Mouse (Mus musculus): ENCODE results near the gene Kbtbd12. TPM values are rescaled to one million over a fixed set of nuclear protein-coding genes. Genes with fewer than 3 reads are reported as not detected.

Gene Kbtbd12
- 10 to 100 TPM; 56.2 to 78.7 TPM for total RNA-seq (2021)
- long read RNA-seq, experiment 1, partial matches to known transcripts = 14 of 23 reads
- long read RNA-seq, experiment 1, other reads (novel, unspliced or antisense) = 8 of 23 reads
- long read RNA-seq, experiment 2, full-length matches to known transcripts = 10 of 40 reads
- long read RNA-seq, experiment 2, partial matches to known transcripts = 5 of 40 reads
- long read RNA-seq, experiment 2, other reads (novel, unspliced or antisense) = 25 of 40 reads

- no peak for DNase-seq
These were observed at the start of gene Kbtbd12 for GRCm38 (mm10) chr6:88637611-88638301. Kbtbd12 (minus strand) TSS chr6:88637950.

DNA sequence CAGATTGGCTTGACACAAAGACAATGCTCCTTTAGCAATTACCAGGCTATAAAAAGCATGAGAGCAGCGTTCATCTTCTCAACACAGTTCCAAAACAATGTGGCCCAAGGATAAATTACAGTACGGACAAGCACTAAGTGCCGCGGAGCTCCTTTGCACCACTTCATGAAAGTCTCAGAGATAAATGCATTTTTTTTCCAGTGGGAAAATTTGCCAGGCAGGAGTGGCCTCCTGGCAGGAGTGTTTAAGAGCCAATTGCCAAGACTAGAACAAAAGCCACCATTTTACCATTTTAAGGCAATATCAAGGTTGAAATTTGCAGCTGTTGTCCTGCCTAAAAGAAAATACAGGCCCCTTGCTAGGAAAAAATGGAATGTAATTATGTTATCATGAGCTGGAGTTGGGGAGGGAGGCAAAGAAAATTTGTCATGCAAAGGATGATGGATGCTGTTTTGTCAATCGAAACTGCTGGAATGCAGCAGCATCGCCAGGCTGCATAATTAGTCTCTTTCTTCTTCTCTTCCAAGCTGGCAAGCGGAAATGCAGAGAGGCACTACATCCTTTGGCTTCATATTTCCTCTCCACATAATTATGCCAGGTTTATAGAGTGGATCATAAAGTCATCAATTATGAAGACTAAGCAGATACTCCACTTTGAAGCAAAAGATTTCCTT, 45.8 kb upstream of the Kbtbd12 start:
- DNase-seq = no peak

GRCm38 (mm10) chr6:88681026-88681425, 43.3 kb upstream of the Kbtbd12 start:
- no peak for DNase-seq

DNA sequence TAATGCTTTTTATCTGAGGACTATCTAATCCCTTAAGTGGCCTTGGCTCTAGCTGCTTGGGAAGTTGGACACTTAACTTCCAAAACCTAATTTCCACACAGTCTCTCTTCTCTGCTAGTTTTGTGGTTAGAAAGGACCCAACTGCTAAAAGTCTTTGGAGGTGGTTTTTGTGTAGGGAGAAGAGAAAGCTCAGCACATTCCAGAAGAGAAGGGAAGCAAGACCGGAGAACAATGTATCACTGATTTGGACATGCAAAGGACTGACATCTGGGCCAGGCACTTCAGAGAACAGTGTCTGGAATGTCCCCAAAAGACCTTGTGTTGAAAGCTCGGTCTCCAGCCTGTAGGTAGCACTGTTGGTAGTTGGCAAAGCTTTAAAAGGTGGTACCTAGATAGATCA, 40.0 kb upstream of the Kbtbd12 start:
- no peak for DNase-seq

- no peak for DNase-seq
These were observed 39.3 kb upstream of the Kbtbd12 start for GRCm38 (mm10) chr6:88676753-88677736.

- no peak for DNase-seq
These were observed 38.1 kb upstream of the Kbtbd12 start for GRCm38 (mm10) chr6:88675815-88676214.

- DNase-seq = no peak
These were observed 24.5 kb upstream of the Kbtbd12 start for GRCm38 (mm10) chr6:88662284-88662683.

DNA sequence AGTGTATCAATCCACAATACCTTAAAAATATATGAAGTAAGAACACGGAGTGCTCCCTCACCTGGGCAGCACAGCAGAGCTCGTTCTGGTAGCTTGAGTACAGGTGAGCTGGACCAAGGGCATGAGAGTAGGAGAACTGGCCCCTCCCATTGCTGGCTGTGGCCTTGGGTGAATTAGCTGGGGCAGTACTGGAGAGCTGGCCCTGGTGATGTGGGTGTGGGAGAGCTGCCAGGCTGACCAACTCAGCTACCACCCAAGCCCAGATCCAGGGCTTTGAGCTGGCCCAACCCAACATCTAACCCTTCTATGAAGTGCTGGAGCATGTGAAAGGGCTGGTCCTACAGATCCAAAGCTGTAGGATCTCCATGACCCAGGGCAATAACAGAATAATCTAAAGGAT, 23.9 kb upstream of the Kbtbd12 start:
- no peak for DNase-seq

- DNase-seq = no peak
These were observed 10.0 kb upstream of the Kbtbd12 start for GRCm38 (mm10) chr6:88647564-88648295.

GRCm38 (mm10) chr6:88644786-88645185, 7.0 kb upstream of the Kbtbd12 start:
- no peak for DNase-seq

DNA sequence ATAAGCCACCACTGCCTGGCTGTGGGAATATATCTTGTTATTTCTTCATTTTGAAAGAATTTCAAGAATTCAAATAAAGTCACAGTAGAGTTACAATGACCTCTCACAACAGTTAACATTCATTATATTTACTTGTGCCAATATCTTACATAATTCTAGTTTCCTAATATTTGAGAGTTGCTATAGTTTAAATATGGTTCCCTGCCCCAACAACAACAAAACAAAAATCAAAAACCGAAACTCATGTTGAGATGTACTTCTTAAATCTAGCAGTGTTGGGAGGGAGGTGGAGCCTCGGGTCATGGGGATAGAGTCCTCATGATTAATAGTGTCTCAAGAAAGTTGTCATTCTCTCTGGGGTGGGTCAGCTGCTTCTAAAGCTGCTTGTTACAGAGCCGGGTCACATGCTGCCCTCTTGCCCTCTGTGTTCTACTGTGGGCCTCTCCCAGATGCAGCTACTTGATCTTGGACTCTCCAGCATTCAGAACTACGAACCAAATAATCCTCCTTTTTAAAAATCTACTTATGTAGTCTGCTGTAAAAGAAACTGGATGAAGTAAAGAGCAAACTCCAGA, 3.7 kb upstream of the Kbtbd12 start:
- no peak for DNase-seq

DNA sequence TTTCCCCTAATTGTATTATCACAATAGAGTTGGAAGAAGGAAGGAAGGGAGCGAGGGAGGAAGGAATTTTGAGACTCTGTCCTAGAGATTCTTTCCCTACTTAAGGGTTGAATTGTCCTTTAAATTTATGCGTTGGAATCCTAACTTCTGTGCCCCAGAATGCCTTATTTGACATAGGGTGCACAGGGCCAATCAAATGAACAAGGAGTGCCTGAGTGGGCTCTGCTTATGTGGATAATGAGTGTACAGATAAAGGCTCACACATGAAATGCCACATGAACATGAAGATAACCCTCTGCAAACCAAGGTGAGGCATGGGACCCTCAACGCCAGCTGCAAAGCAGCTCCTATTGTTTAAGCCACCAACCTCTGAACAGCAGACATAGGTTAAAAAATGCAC, 2.6 kb upstream of the Kbtbd12 start:
- DNase-seq = no peak

DNA sequence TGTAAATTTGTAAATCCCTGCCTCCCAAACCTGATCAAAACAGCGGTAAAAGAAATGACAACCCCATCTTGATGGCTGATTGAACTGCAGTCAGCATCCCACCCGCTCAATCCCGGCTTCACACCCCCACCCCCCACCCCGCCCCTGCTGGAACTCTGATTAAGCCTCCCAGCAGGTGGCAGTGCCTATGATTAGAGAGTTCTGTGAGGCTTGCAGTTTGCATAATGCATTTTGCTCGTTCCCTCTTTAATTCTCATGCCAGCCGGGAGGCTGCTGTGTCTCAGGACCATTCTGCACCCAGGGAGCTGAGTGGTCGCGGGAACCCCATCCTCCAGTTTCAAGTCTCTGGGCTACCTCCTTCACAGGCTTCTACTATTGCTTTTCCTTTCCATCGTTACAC, 2.2 kb upstream of the Kbtbd12 start:
- DNase-seq = no peak

GRCm38 (mm10) chr6:88639372-88639920, 1.7 kb upstream of the Kbtbd12 start:
- DNase-seq = no peak

- DNase-seq = no peak
These were observed 1.2 kb upstream of the Kbtbd12 start for GRCm38 (mm10) chr6:88638917-88639316.

DNA sequence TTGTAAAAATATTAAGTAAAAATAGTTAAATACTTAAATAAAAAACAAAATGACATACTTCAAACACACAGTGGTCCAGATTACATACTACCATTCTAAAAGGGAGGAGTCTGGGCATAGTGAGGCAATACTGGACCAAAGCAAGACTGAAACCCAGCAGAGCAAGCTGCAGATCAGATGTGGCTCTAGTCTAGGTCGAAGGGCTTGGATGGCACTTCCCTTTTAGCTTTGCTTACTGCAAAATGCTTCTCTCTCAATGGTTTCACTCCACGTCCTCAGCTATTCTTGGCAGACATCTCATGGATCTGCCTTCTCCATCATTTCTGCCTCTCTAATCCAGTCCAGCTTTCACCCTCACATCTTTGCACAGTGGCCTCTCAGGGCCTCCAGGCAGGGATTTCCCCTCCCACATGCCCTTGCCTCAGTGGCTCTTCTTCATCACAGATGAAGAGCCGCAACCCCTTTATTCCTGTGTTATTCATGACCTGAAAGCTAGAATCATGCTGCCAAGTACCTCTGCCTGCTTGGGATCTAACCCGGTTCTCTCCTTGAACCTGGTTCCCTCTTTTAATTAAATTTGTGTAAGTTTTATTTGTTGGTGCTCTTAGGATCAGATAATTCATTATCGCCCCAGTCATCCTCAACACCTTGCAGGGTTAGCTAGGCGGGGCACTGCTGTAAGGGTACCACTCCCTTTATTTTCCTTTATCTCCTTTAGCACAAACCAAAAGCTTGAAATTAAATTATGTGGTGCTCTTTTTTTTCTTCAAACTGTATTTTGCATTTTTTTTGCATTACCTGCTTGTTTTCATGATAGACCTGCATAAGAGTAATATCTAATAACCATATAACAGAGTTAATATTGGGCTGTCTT, 1.6 kb downstream of the Kbtbd12 start:
- DNase-seq = no peak

DNA sequence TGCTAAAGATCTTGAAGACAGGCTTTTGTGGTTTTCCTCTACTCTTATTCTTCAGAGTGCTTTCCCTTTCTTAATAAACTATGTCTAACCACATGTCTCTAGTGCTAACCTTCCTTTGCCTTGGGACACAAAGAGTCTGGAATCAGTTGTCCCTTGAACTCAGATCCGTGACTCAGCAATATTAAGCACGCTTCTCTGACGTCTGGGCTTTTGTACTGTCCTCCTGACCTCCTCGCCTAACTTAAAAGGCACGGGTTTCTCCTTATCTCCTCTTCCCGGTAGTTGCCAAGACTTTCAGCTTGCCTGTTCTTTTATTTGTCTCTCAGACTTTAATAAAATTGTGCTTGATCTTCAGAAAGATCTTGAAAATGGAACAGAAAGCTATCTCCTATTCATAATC, 6.5 kb downstream of the Kbtbd12 start:
- no peak for DNase-seq

DNA sequence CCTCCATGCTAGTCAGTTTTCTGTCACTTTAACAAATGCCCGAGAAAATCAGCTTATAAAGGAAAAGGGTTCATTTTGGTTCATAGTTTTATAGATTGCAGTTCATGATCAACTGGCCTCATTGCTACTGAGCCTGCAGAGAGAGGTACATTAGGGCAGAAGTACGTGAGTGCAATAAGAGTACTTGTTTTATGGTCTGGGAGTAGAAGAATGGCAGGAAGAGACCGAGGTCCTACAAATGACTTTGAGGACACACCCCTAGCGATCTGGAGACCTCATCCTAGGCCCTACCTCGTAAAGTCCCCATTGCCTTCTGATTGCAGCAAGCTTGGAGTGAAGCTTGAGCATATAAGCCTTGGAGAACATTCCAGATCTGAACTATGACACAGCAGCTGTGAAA, 7.2 kb downstream of the Kbtbd12 start:
- no peak for DNase-seq

DNA sequence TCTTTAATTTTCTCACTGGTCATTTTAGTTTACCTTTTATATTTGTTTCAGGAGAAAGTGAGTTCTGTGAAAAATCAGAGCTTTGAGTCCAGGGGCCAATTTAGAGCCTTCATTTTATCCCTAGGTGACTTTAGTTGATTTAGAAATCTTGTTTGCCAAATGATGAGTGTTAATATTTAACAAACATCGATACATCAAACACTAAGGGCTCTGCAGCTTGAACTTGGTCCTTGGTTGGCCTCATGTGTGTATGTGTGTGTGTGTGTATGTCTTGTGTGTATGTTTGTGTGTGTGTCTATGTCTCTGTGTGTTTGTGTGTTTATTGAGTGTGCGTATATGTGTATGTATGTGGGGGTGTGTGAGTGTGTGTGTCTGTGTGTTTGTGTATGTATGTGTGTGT, 7.9 kb downstream of the Kbtbd12 start:
- no peak for DNase-seq

- peak; percentile 79 for DNase-seq
These were observed 10.4 kb downstream of the Kbtbd12 start for GRCm38 (mm10) chr6:88627317-88627811.
